Mouse (Mus musculus): ENCODE data around the gene Lgals3bp. TPM values are rescaled to one million over a fixed set of nuclear protein-coding genes. Genes with fewer than 3 reads are reported as not detected.
A peak's percentile ranks its signal among the peaks of the same experiment; 100 is the strongest.

Lgals3bp gene
- 10 to 100 TPM; 17.1 to 17.3 TPM for total RNA-seq (2021)

GRCm38 (mm10) chr11:118401760-118402280 is at the start of gene Lgals3bp:
Gene Lgals3bp (minus strand): TSS chr11:118402092.
- peak in 1 of 2 experiments; percentile 29 for DNase-seq

DNA sequence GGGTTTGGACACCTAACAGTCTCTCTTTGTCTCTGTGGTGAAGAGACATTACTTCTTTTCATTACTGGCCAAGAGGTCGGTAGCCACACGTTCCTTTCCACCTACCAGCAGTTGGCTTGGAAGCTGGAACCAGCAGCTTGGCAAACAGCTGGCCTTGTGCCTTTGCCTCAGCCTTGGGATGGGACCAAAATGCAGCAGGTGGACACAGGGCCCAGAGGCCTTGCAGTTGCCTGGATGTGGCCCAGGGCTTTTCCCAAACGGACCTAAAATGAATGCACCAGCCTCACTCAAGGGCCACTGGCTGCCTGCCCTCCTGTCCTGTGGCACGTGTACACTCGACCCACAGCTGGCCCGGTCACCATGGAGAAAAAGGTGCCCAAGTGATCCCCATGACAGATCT is 49.3 kb upstream of the Lgals3bp start:
- DNase-seq = no peak

GRCm38 (mm10) chr11:118448385-118448784 is 46.5 kb upstream of the Lgals3bp start:
- DNase-seq = no peak

DNA sequence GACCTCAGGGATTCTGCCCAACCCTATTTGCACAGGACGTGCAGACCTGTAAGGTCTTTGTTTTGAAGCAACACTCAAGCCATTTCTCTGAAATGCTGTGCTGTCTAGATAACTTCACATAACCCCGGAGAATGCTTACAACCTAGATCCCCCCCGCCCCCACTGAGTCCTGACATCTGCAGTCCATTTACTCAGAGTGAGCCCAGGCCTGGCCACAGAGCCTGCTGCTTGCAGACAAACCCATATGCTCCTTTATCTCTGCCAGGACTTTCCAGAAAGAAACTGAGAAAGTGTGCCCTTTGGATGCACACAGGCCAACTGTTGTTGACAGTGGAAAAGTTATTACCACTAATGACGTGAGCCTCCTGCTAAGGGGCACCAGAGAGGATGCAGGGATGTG is 45.5 kb upstream of the Lgals3bp start:
- no peak for DNase-seq

GRCm38 (mm10) chr11:118445843-118446242 is 44.0 kb upstream of the Lgals3bp start:
- peak; percentile 68 to 74 for DNase-seq

GRCm38 (mm10) chr11:118443201-118443970 is 41.5 kb upstream of the Lgals3bp start:
- peak; percentile 55 to 56 for DNase-seq

DNA sequence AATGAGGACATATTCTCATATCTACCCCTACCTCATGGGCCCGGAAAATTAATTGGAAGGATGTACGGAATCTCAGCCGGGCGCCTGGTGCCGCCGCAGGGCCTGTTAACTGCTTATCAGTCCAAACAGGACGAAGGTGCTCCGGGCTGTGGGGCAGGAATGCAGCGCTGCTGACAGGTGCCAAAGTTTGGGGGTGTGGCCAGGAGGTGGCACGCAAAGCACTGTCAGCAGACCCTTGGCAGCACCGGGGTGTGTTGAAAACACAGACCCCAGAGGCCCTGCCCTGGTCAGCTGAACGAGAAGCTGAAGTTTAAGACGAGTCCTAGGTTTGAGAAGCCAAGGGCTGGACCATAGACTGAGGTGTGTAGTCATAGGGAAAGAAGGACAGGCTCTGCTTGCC is 40.8 kb upstream of the Lgals3bp start:
- DNase-seq = no peak

DNA sequence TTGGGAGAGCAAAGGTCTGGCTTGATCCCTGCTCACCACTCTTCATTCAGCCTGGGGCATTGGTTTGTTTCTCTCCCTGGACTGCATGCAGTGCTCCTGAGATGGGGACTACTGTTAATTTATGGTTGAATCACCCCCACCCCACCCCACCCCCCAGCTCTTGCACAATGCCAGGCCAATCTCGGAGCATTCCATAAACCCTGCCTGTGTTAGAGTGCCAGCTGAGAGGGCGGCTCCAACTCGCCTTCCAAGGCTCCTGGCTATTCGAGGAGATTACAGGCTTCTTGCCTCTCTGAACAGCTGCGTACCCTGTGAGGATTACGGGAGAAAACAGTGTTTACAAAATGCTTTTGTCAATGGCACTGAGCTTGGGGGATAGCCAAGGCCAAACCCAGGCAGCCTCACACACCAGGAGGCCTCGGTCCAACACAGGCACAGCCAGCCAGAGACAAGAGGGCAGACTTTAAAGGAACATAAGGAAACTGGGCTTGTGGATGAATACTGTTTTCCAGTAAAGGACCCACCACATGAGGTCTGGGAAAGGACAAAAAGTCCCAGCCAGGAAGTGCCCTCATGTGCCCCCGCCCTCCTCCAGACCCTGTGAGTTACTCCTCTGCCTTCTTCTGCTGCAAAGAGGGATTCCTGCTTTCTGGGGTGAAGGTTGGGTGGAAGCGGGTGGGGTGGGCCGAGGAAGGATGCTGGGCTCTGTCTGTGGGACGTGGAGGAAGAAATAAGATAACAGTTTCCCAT is 36.9 kb upstream of the Lgals3bp start:
- no peak for DNase-seq

GRCm38 (mm10) chr11:118436471-118436935 is 34.6 kb upstream of the Lgals3bp start:
- DNase-seq = peak in 1 of 2 experiments; percentile 28

DNA sequence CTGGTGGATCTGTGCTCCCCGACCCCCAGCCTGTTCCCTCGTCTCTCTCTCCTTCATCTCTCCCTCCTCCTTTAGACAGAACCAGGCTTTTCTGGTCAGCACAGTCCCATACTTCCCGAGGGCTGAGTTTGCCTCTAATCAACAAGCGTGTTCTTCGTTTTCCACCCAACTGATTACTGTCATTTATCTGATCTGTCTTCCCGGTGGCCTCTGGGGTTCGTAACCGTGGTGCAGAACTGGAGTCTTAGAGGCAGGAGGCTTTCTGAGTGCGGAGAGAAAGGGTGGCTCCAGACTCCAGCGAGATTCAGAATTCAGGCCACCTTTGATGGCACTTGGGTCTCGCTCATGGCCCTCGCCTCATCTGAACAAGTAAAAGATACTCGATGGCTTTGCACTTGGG is 32.2 kb upstream of the Lgals3bp start:
- DNase-seq = no peak

- DNase-seq = no peak
Measured at GRCm38 (mm10) chr11:118433398-118433868, 31.5 kb upstream of the Lgals3bp start.

GRCm38 (mm10) chr11:118431100-118431948 is 29.4 kb upstream of the Lgals3bp start:
- DNase-seq = no peak

DNA sequence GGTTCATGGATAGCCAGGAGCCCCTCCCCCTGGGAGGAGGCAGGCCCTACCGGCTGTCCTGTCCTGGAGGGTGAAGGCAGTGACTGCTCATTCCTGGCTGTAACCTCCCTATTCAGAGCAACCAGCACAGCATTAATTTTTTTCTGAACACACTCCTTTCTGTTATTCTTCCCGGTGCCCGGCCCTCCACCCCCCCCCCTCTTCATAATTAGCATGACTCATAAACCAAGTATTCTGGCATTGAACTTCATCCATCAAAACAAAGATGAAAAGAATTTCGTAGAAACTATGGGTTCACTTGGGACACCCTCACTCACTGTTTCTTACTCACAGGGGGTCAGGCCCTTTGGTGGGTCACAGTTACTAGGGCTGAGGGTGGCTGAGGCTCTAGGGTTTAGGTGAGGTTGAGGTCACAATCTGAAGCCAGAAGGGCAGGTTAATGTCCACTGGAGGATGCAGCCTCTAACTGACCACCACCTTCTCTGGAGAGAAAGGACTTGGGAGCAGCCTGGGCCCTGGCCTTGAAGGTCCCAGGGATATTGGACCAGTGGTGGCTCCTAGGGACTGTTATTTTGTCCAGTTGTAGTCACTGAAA is 28.5 kb upstream of the Lgals3bp start:
- DNase-seq = no peak

DNA sequence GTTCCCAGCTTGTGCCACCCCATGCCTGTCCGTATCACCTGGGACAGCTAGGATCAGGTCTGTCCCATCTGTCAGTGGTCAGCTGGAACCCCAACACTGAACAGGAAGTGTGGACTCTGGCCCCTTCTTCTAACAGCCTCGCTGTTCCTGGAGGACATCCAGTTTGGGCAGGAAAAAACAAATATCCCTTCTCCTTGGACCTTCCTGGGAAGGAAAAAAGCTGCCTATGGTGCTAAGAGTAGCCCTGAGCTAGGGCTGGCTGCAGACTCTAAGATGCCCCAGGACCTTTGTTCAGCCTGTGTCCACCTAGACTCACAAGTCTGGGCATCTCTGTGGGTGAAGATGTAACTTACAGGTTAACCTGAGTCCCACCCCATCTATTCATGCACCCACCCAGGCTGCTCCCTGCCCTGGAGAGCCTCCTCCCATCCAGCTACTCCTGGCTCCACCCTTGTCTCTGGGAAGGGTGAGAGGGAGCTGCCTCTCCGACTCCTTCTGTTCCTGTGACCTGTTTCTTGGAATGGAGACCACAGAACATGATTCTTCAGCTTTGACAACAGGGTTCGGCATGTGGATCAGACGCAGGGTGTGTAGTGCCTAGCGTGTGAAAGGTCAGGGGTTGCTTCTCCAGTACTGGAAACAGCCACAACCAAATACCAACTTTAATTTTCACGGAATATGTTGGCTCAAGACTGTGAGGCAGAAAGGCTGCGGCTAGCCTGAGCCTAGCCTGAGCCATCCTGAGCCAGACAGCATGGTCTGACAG is 27.2 kb upstream of the Lgals3bp start:
- DNase-seq = no peak

DNA sequence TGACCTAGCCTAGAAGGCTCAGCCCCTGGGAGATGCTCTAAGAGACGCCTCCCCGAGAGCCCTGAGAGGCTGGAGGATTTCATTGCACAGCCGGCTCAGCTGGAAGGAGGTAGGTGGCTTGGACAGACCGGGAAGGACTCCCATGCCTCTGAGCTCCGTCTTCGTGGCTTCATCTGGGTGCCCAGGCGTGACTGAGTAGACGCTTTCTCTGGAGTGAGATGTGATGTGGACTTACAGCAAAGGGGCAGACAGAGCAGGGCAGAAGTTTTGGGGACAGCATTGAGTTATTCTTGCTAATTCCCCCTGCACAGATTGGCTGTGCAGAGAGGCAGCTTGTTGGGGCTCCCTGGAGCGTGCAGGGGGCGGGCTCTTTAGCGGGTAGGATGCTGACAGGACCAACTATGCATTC is 26.6 kb upstream of the Lgals3bp start:
- DNase-seq = no peak

DNA sequence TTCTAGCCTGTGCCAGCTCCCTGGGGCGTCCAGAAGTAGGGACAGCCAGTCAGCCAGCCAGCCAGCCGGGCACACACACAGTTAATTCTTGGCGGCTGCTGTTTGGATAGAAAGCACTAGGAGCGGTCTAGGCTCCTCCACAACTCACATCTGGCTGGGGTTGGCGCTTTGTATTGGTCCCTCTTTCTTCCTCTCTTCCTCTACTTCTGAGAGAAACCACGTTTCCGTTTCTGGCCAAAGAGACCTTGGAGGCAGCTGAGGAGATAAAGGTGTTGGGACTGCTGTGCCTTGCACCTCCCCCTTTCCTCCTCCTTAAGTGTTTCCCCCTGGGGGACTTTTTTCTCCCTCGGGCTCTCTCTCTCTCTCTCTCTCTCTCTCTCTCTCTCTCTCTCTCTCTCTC is 26.1 kb upstream of the Lgals3bp start, which contains the start of gene C1qtnf1:
TSS of gene C1qtnf1 (plus strand) at position 218 of the 400 bp plus-strand sequence.
- no peak for DNase-seq

DNA sequence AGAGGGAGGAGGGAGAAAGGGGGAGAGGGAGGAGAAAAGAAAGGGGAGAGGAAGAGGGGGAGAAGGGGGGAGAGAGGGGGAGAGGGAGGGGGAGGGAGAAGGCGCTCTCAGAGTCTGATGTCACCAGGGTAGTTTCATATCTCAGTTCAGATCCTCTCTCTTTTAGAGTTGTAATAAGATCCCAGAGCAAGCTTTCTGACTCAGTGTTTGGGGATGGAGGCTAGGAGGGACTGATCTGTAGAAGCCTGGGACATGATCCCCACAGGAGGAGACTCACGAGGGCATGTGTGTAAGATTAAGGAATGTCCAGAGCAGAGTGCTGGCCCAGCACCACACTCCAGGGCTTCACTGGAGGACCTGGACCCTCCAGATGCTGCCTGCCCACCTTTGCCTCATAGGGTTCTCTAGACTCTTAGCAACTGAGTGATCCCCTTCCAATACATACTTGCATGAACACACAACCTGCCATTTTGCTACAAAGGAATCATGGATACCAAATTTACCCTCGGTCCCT is 25.4 kb upstream of the Lgals3bp start:
- no peak for DNase-seq

DNA sequence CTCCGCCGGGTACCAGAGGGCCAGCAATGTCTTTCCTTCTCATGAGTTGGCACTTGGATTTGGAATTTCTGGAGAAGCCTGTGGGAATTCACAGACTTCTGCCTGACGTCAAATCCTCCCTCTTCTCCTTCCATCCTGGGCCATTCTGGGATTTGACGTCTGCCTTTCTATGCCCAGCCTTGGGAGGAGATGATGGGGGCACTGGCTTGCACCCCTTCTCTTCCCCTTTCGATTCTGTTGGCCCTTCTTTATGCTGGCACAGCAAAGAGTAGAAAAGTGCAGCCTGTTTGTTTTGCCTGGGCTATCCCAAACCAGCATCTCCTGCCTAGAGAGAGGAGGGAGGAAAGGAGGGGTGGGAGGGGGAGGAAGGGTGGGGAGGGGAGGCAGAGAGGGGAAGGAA is 24.9 kb upstream of the Lgals3bp start:
- DNase-seq = no peak

DNA sequence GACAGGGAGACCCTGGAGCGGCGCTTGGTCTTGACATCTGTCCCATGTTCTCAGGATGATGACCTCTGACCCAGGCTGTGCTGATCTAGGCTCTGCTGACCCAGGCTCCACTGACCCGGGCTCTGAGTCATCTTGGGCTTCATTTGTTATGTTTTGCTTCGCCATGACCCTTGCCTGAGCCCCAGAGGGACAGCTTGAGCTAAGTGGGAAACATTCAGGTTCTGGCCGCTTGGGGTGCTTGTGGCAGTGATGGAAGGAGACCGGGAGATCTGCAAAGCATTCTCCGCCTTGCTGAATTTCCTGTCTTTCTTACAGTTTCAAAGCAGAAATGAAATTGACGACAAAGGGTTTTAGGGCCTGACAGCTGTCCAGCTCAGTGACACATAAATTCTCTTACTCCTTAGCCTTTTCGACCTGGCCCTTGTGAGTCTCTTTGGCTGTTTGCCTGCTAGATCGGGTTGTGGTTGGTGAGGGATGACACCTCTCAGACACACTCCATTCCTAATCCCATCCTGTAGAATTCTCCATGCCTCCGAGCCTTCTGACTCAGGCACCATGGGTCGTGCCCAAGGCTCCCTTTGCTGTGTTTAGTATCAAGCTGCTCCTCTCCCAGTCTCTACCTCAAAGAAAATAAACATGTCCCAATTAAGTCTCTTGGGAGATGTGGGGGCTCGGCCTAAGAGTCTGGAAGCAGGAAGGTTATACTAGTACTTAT is 22.9 kb upstream of the Lgals3bp start:
- no peak for DNase-seq
